Mouse (Mus musculus) erythroblast, embryonic 14.5 days (primary cell): Measurements from ENCODE around the gene Pde10a. TPM values are rescaled to one million over a fixed set of nuclear protein-coding genes. Genes with fewer than 3 reads are reported as not detected.

ENCODE experiments used
- H3K27me3 ChIP-seq: 2 replicates; pipeline ENCODE4 v1.6.1; 2012; ENCODE audit warnings: inconsistent platforms; ENCODE audit not compliant: control insufficient read depth
- H3K36me3 ChIP-seq: 2 replicates; pipeline ENCODE4 v1.6.1; 2012; ENCODE audit warnings: mild to moderate bottlenecking, inconsistent platforms; ENCODE audit not compliant: control insufficient read depth
- H3K4me1 ChIP-seq: 2 replicates; pipeline ENCODE4 v1.6.1; 2012; ENCODE audit warnings: inconsistent platforms; ENCODE audit not compliant: control insufficient read depth
- H3K4me3 ChIP-seq: replicated peaks from 2 replicates; pipeline ENCODE3; 2012; ENCODE audit warnings: moderate library complexity, mild to moderate bottlenecking, inconsistent platforms
- H3K9me3 ChIP-seq: 2 replicates; pipeline ENCODE4 v1.6.1; 2012; ENCODE audit warnings: low read length, inconsistent platforms, mixed read lengths; ENCODE audit not compliant: control insufficient read depth
- GATA1 ChIP-seq: IDR thresholded peaks from 2 replicates; pipeline ENCODE4 v1.6.1; 2012; ENCODE audit warnings: low read length, inconsistent platforms, mixed read lengths
- TAL1 ChIP-seq: IDR thresholded peaks from 3 replicates; pipeline ENCODE4 v1.6.1; 2012; ENCODE audit warnings: low read length, inconsistent platforms, mixed read lengths
- polyA plus RNA-seq: library from polyadenylated mRNA; stranded (reverse); fragments of >175 nt; gene quantifications from 2 replicates; pipeline ENCODE4 v1.2.3, GENCODE M21; 2012

Gene Pde10a
- polyA plus RNA-seq, 1 experiment, result not detected

GRCm38 (mm10) chr17:8935604-8936003, 410.4 kb downstream of the Pde10a start:
- Histone ChIP-seq H3K9me3 (no peaks in the 10 kb centered on the region), H3K4me1 (no peaks in the 10 kb centered on the region), H3K27me3 (no peaks in the 10 kb centered on the region; the same call in 1 of the 2 replicates), H3K36me3 (no peaks in the 10 kb centered on the region), H3K4me3 (no peak overlapping the region)
- no peak for TF ChIP-seq TAL1
- TF ChIP-seq GATA1, result no peak

- Histone ChIP-seq H3K9me3 (no peaks in the 10 kb centered on the region), H3K4me3 (no peak overlapping the region), H3K27me3 (no peaks in the 10 kb centered on the region; the same call in 1 of the 2 replicates), H3K4me1 (no peaks in the 10 kb centered on the region), H3K36me3 (no peaks in the 10 kb centered on the region)
- TF ChIP-seq GATA1 (no peak), TAL1 (no peak)
These were observed 411.4 kb downstream of the Pde10a start for GRCm38 (mm10) chr17:8936603-8937002.

- Histone ChIP-seq H3K27me3 (no peaks in the 10 kb centered on the region), H3K36me3 (no peaks in the 10 kb centered on the region), H3K9me3 (no peaks in the 10 kb centered on the region), H3K4me1 (no peaks in the 10 kb centered on the region), H3K4me3 (no peak overlapping the region)
- TF ChIP-seq TAL1 (no peak), GATA1 (no peak)
These were observed 426.4 kb downstream of the Pde10a start for GRCm38 (mm10) chr17:8951588-8951987.

GRCm38 (mm10) chr17:8952951-8953350, 427.8 kb downstream of the Pde10a start:
- Histone ChIP-seq H3K36me3 (no peaks in the 10 kb centered on the region), H3K4me1 (no peaks in the 10 kb centered on the region), H3K9me3 (no peaks in the 10 kb centered on the region), H3K27me3 (no peaks in the 10 kb centered on the region), H3K4me3 (no peak overlapping the region)
- no peak for TF ChIP-seq GATA1

GRCm38 (mm10) chr17:8958125-8958524, 433.0 kb downstream of the Pde10a start:
- H3K36me3 ChIP-seq, result no peaks in the 10 kb centered on the region
- H3K4me1 ChIP-seq, result no peaks in the 10 kb centered on the region
- no peaks in the 10 kb centered on the region for H3K27me3 ChIP-seq
- no peaks in the 10 kb centered on the region for H3K9me3 ChIP-seq
- H3K4me3 ChIP-seq, result no peak overlapping the region
- TF ChIP-seq TAL1 (no peak), GATA1 (no peak)

- Histone ChIP-seq H3K36me3 (no peaks in the 10 kb centered on the region), H3K9me3 (no peaks in the 10 kb centered on the region), H3K4me1 (no peaks in the 10 kb centered on the region), H3K27me3 (no peaks in the 10 kb centered on the region), H3K4me3 (no peak overlapping the region)
- TF ChIP-seq TAL1 (no peak), GATA1 (no peak)
These were observed 435.2 kb downstream of the Pde10a start for GRCm38 (mm10) chr17:8960386-8960785.

GRCm38 (mm10) chr17:8961097-8961496, 435.9 kb downstream of the Pde10a start:
- Histone ChIP-seq H3K4me1 (no peaks in the 10 kb centered on the region), H3K9me3 (no peaks in the 10 kb centered on the region), H3K36me3 (no peaks in the 10 kb centered on the region), H3K4me3 (no peak overlapping the region), H3K27me3 (no peaks in the 10 kb centered on the region)
- TF ChIP-seq GATA1, result no peak
- TF ChIP-seq TAL1, result no peak

GRCm38 (mm10) chr17:8961644-8962043, 436.5 kb downstream of the Pde10a start:
- Histone ChIP-seq H3K27me3 (no peaks in the 10 kb centered on the region), H3K9me3 (no peaks in the 10 kb centered on the region), H3K4me1 (no peaks in the 10 kb centered on the region), H3K4me3 (no peak overlapping the region), H3K36me3 (no peaks in the 10 kb centered on the region)
- TF ChIP-seq GATA1, result no peak
- no peak for TF ChIP-seq TAL1

- no peaks in the 10 kb centered on the region for H3K9me3 ChIP-seq
- no peaks in the 10 kb centered on the region for H3K4me1 ChIP-seq
- no peaks in the 10 kb centered on the region for H3K36me3 ChIP-seq
- H3K4me3 ChIP-seq, result no peak overlapping the region
- no peak for TF ChIP-seq GATA1
- no peak for TF ChIP-seq TAL1
- H3K27me3 ChIP-seq, result no peaks in the 10 kb centered on the region
These were observed 440.0 kb downstream of the Pde10a start for GRCm38 (mm10) chr17:8965177-8965576.

GRCm38 (mm10) chr17:8972152-8972854, 447.1 kb downstream of the Pde10a start:
- H3K9me3 ChIP-seq, result no peaks in the 10 kb centered on the region
- H3K36me3 ChIP-seq, result no peaks in the 10 kb centered on the region
- no peaks in the 10 kb centered on the region for H3K27me3 ChIP-seq
- H3K4me3 ChIP-seq, result no peak overlapping the region
- no peaks in the 10 kb centered on the region for H3K4me1 ChIP-seq
- no peak for TF ChIP-seq GATA1
- no peak for TF ChIP-seq TAL1
